Mouse (Mus musculus): ENCODE measurements at regions not wholly inside any gene's neighbourhood (a gene's known extent, or its start where the extent isn't known, plus 50 kb on each side); places are given as distances from the start of the nearest gene placed in this dataset.
A peak's percentile ranks its signal among the peaks of the same experiment; 100 is the strongest.

DNA sequence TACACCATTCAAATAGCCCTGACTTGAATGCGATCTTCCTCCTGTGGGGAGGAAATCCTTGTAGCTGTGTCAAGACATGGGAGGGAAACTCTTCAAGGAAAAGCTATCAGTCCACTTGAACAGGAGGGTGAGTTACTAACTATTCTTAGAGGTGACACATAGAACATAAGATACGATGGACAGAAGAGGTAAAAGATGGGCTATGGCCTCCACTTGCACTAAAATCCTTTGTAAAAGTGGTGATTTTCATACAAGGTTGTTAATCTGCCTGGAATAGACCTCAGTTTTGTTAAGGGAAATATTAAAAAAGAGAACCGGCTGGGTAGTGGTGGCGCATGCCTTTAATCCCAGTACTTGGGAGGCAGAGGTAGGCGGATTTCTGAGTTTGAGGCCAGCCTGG lies 102.1 kb upstream of the Cpm start:
- no peak for DNase-seq (ENCODE audit: low spot score)

DNA sequence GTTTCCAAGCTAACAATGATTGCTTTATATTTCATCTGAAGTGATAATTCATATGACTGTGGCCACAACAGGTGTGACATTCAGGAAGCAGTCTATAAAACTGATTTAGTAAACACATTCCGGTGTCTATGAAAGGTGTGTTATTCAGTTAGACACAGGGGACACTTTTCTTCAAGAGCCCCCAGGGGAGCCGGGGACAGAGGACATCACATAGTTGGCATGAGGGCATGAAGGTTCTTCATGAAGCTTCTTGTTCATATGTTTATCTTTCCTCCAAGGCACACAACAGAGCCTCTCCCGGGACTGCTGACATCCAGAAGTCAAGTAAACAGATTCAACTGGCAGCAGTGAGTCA lies 102.5 kb upstream of the Cpm start:
- DNase-seq (ENCODE audit: low spot score): no peak

DNA sequence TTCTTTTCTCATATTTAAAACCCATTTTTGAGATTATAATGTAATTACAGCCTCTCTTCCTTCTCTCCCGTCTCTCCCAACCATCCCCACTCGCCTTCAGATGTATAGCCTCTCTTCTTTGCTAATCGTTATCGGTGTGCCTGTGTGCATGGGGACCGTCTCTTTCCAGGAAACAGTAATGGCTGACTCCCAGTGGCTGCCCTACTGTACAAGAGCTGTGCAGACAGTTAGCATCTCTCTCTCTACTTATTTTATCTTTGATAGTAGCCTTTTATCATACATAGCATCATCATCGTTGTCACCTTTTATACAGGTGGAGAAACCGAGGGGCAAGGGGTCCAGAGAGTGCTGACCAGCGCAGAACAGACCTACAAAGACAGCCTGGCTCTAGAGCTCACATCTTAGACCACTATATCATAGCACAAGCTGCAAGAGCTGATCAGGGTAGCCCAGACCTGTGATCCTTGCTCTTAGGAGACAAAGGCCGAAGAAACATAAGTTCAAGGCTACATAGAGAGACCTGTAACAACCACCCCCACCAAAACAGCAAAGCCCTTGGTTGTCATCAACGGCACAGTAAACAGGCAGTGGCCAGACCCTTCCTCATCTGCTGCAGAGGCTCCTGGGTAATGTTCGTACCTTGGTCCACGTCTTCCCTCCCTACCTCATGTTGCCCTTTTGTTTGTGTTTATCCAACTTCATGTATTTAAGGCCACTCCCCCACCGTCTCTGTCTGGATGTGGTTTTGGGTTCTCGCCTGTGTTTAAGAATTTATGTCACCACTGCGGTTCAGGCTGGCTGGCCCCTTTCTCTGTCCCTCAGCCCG lies 103.1 kb upstream of the Cpm start:
- no peak for DNase-seq (ENCODE audit: low spot score)

DNA sequence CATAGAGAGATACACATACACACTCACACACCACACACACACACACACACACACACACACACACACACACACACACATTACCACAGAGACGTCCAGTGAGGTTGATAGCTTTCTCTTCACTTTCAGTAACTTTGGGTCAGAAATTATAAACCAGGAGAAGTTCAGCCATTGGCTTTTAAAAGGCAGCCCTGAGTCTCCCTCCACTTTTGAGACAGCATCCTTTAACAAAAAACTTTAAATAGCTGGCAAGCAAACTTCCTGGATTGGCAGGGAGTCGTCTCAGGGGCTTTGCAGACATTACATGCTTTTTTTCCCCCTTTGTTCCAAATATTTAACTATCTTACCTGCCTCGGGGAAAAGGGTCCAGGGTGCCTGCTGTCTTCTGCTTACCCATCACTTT lies 103.7 kb upstream of the Cpm start:
- no peak for DNase-seq (ENCODE audit: low spot score)

DNA sequence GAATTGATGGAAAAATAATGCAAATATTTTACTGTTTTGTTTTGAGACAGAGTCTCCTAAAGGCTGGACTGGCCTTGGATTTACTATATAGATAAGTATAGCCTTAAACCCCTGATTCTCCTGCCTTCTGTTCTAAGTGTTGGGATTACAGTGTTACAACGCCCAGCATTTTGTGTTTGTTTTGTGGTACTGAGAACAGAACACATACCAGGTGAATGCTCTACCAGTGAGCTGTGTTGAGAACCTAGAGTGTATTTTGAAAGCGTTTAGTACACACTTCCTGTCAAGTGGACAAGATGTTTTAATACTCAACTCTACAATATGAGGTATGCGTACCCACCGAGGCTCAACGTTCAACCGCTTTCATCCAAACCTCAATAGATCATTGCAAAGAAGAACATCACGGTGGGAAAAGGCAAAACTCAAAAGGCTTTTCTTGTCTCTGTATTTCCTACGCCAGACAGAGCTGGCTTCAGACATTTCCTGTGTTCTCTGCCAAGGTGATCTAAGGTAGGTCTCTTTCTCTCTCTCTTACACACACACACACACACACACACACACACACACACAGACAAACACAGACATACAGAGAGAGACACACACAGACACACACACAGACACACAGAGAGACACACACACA lies 104.3 kb upstream of the Cpm start:
- no peak for DNase-seq (ENCODE audit: low spot score)

DNA sequence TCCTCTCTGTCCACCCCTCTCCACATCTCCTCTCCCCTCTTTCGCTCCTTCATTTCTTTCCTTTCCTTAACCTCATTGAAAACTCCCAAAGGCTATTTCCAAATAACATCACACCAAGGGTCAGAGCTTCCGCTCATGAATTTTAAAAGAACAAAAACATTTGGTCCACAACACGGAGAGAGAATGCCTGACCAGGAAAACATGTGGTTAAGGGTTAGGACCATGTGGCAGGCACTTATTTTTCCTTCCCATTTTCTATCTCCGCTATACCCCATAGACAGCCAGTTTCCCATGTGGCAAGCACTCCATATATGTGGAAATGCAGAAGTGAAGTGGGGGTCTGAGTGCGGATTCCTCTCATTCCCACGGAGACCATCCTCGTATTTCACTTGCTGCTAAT lies 105.2 kb upstream of the Cpm start:
- DNase-seq (ENCODE audit: low spot score): no peak

DNA sequence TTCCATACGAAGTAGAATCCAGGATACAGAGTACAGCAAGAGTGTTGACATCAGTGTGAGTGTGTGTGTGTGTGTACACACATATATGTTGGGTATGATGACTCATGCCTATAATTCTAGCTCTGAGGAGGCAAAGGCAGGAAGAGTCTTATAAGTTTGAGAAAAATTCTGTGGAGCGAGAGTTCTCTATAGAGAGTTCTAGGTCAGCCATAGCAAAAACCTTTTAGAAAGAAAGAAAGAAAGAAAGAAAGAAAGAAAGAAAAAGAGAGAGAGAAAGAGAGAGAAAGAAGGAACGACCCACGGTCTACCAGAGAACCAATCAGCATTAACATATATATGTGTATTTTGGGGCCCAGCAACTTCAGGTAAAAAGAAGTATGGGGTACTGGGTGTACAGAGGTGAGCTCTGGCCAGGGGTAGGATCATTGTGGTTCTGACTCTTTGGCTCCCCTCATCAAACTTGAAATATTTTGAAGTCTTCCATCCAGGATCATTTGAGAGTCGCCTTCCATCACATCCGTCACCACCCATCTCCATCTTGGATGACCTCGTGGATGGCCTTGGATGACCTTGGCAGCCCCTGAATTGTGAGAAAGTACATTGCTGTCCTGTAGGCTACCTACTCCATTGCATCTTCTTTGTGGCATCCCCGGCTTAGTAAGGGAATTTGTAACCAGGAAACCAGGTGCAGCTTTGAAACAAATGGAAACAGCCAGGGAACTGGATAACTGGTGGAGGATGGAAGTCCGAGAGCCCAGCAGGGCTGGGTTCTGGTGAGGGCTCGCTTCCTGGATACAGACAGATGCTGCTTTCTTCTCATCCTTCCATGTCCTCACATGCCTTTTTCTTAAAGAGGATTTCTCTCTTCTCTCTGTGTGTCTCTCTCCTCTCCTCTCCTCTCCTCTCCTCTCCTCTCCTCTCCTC lies 106.1 kb upstream of the Cpm start:
- DNase-seq (ENCODE audit: low spot score): no peak

DNA sequence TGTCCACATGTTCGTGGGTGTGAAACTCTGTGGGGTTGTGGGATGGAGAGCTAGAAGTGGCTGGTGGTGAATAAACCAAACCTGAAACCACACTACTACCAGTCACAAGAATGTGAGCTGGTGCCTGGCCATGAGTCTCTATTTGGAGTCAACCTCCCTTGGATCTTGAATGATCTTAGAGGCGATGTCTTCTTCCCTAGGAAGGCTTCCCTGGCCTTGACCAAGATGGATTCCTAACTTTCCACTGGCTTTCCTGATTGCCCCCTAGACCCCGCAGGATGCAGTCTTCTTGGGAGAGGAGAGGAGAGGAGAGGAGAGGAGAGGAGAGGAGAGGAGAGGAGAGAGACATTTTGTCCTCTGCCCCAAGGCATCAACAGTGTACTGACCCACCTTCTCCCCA lies 106.9 kb upstream of the Cpm start:
- no peak for DNase-seq (ENCODE audit: low spot score)

DNA sequence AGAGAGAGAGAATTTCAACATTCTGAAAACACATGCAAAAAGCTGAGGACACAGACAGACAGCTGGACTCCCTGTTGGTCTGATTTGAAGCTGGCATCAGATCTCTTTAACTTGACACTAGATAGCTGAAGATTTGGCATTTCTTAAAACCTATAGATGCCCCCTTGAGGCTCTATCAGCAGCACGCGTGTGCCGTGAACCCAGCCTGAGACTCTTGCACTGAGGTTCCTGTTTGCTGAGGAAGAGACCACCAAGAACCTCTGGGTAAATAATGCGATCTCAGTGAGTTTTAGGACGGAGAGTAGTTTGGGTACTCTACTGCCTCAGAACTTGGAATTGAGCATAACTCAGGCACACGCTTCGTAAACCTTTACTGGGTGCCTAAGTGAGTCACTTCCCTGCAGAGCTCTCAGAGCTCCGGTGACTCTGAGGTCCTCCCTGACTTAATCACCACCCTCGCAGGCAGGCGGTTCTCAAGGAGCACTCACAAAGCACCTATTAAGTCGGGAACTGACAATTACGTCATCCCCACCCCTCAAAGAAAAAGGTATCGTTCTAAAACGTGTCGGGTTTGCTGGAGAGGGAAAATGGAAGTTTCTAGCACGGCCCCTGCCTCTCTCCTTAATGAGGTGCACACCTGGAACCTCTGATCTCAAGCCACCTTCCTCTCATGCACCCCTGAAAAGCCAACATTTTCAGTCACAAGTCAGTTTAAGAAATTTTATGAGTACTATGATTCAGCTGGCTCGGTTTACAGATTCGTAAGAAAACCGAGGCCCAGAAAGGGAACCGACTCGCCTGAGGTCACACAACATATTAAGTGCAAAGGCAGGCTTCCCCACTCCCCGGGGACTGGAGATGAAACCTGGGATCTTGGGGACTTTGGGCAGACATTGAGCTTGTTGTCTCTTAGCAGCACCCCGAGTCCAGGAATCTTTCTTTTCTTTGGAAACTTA lies 107.7 kb upstream of the Cpm start:
- no peak for DNase-seq (ENCODE audit: low spot score)

DNA sequence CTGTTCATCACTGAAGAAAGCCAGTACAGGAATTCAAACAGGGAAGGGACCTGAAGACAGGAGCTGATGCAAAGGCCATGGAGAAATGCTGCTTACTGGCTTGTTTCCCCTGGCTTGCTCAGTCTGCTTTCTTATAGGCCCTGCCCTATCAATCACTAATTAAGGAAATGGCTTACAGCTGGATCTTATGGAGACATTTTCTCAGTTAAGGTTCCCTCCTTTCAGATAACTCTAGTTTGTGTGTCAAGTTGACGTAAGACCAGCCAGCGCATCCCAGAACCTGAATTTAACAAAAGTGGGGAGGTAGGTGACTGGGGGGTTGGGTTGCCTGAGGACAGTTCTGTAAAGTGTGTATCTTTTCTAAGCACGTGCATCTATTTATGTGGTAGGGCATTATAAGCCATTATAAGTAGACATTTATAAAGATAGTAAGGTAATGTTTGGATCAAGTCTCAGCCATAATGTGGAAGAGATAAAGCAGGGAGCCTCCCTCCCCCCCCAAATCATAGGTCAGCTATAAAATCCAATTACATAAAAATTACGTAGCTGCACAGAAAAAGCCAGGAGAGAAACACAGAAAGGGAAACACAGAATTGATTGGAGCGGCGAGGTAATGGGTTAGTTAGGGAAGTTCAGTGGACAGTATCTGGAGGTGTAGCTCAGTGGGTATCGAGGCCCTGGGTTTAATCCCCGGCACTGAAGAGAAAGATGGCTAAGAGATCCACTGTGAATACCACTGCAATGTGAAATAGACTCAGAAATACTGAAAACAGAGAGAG lies 108.6 kb upstream of the Cpm start:
- DNase-seq (ENCODE audit: low spot score): no peak

DNA sequence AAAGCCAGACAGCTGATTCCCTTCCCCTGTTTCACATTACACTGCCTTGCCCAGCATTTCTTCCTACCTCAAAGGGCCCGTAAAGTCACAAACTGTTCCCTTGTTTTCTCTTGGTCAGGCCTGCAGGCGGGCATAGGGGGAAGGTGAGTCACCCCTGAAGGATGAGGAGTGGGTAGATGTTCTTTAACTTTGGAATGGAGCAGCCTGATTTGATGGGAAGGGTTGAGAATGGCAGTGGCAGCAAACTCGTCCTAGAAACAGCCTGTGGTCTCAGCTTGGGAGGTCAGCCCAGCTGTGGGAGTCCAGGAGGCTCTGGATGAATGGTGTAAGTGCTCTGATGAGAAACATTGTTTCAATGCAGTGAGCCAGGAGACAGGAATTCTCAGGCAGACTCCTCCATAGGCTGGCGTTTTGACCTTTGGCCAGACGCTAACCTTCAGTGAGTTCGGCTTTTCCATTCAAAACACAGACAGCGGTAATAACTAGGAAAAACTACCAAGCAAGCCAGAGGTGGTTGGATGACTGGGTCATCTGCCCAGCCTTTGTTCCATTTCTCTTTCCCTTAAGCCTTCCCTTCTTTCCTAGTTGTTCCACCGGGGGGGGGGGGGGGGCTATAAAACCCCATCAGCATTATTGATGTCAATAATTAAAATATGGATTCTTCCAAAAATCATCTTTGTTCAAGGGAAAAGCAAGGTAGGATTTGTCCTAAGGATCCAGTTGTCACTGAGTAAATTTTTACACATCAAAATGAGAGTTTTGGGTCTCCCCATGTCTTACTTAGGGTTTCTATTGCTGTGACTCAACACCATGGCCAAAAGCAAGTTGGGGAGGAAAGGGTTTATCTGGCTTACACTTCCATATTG lies 109.4 kb upstream of the Cpm start:
- no peak for DNase-seq (ENCODE audit: low spot score)

DNA sequence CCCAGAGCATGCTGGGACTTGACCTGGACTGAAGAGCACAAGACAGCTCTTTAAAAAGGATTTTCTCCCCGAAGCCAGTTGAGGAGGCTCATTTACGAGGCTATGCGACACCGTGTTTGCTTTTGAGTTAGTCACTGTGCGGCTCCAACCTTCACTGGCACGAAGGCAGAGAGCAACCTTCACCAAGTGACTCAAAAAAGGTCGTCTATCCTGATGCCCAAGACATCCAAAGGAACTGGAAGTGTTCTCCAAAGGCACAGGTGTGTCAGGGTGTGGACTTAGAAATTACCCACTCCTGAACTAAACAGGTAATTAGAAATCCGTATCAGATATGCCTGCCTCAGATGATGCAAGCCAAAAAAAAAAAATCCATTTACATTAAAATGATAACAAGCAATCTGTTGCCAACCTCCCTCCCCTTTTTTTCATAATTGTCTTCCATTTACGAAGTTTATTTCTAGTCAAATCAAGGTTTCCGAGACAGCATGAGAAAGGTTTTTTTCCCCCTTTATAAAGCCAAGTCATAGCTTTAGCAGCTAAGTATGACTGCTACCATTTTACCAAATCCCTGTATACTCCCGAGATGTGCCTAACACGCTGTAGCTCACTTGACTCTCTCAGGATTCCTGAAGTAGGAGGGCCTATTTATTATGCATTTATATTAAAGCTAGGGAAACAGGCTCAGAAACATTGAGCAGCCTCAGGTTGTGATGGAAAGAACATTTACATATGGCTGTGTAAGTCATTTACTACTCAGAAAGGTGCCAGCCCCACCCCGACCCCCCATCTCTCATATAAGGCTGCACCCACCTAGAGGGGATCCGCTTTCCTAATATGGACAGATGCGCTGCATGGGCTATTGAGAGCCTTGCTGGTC lies 110.3 kb upstream of the Cpm start:
- DNase-seq (ENCODE audit: low spot score): no peak

DNA sequence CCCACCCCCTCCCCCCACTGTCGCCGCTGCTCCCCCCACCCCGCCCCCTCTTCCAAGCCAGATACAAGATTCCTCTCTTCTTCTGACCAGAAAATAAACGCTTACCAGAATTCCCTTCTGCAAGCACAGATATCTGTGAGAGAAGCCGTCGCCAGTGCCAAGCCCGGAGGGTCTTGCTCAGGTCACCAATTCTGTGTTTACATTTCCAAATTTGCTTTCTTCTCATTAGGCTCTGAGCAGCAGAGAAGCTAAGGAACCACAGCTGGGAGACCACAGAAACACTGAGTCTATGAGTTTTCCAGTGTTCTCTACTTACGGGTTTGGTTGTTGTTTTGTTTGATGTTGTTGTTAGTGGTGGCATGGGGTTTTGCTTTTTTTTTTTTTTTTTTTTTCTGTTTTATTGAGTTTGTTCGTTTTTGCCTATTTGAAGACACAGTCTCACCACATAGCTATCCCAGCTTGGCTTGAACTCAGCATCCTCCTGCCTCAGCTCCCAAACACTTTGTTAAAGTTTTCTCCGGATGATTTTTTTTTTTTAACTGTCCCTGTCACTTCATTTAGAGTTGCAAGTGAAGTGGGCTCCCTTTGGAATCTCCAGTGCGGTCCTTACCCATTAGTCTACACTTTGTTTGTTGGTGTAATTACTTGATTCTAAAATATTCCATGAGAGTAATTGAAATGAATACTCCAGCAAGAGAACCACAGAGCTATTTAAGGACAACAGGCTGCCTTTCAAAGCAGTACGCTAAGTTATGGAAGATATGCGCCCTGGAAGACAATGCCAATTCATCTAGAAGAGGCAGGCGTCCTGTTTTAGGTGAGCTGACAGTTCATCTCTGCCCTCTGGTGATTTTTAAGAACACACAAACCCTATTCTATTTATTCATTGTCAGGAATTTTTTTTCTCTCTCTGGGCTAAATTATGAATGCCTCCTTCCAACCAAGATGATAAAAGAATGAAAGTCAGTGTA lies 111.2 kb upstream of the Cpm start:
- no peak for DNase-seq (ENCODE audit: low spot score)

DNA sequence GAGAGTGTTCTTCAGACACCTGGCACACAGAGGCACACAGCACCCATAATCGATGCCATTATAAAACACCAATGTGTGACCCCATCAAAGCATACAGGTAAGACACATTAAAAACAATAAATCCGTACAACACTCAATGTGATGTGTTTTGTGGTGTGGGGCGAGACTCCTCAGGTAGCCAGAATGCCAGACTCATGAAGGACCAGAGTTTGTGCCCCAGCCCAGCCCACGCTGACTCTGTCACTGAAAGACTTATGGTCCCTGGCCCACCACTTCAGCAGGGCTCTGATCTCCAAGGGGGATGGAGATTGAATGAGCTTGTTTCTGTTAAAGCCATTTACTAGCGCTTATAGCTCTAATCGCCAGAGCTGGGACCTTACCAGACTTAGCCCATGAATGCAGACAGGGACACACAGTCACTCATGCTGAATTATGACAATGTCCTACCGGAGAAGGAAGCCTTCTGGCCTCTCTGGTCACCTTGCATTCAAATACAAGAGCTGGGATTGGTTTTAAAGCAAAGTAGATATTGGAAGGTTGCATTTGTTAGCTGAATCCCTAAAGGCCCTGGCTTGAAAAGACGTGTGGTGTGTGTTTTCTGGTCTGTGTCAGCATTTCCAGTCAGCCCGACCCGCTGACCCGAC lies 112.1 kb upstream of the Cpm start:
- no peak for DNase-seq (ENCODE audit: low spot score)

DNA sequence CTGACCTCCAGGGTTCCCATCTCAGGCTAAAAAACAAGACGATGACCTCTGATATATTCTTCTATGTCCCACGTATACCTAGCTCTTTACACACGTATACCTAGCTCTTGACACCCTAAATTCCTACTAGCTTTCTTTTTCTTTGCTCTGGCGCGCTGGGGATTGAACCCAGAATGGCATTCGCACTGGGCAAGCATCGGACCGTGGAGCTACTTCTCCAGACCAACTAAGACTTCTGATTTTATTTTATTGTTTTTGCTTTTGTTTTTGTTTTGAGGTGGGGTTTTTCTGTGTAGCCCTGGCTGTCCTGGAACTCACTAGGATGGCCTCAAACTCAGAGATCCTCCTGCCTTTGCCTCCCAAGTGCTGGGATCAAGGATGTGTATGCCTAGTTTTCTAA lies 112.8 kb upstream of the Cpm start:
- DNase-seq (ENCODE audit: low spot score): no peak

DNA sequence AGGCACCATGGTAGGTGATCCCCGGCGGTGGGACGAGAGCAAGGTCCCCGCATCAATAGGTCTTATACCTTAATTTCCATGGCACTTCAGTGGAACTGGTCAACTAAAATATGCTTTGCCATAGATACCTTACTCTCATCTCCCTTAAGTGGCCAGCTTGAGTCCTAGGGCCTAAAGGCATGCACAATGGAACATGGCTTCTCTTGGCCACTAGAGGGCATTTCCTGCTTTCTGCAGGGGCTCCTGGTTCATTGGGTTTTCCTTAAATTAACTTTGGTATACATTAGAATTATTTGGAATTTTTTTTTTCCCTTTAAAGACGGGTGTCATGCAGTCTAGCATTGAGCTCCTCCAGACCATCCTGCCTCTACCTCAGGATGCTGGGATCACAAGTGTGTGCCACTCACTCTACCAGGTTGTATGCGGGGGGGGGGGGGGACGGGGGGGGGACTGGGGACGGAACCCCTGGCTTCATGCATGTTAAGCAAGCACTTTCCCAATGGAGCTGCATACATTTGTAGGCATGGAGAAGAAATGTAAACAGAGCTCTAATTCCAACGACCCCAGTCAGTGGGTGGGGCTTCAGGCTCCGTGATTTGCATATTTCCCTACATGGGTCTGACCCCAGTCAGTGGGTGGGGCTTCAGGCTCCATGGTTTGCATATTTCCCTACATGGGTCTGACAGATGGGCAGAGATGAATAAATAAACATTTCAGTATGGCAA lies 113.4 kb upstream of the Cpm start:
- peak; percentile 38 for DNase-seq (ENCODE audit: low spot score)

DNA sequence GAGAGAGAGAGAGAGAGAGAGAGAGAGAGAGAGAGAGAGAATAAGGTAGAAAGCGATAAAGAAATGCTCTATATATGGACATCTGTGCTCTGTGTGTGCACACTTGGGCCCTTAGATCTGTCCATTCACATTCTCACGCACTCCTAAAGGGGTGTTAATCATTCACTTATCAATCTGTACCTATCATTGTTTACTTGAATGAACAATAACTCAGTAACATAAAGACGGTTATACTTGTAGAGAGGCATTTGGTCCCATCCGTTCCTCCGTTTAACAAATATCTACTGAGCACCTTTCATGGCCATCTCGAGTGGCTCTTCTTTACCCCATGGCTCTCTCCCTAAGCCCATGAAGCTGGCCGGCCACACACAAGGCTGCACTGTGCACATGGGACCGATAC lies 114.3 kb upstream of the Cpm start:
- no peak for DNase-seq (ENCODE audit: low spot score)

All from layer of hippocampus, adult 11-12 months (tissue).